Mouse (Mus musculus) cerebellum, postnatal 14 days (tissue): Measurements from ENCODE around the gene Adamts8.

Source experiments
- DNase-seq, 2 experiments: peaks; one replicate each; pipeline ENCODE4 v3.0.0; 2021; ENCODE audit warnings: mixed read lengths in 2 of 2

Gene Adamts8

GRCm38 (mm10) chr9:30993106-30993505 is 50.7 kb downstream of the Adamts8 start:
- no peak for DNase-seq

DNA sequence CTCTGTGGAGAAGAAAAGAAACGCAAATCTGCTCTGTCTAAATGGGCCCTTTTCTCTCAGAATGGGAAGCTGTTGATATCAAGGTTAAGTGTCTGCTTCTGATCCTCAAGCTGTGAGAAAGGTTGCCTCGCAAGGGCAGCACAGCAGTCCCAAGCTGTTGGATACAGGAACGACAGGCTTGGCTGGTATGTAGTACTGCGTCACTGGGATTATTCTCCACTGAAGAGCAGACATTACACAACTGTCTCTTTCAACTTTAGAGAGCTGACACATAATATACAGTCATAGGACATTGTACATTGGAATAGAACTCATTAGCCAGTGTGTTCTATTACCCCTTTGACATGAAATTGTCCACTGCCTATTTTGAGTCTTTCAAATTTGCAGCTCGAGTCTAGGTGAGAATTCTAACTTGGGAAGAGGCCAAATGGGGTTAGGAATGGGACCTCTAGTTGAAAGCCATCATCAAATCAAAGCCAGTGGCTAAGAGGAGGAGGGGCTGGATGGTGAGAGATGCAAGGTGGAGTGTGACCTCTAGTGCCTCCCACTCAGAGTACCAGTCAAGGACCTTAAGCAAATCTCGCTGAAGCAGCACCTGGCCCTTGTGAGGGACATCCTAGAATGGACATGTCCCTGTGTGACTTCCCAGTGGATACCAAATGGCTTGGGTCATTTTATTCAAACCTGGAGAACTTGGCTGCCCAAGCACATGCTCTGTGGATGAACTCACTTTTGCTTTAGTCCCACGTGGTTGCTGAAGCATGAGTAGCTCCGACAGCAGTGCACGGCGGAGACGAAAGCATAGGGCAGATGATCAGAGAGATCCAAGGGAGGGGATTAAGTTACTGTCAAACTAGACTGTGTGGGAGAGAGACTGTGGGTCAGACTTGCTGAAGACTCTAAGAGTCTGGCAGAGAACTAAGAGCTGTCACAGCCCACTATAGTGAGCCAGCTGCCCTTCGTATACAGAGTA is 54.5 kb downstream of the Adamts8 start:
- no peak for DNase-seq

GRCm38 (mm10) chr9:31000641-31001040 is 58.3 kb downstream of the Adamts8 start:
- no peak for DNase-seq

DNA sequence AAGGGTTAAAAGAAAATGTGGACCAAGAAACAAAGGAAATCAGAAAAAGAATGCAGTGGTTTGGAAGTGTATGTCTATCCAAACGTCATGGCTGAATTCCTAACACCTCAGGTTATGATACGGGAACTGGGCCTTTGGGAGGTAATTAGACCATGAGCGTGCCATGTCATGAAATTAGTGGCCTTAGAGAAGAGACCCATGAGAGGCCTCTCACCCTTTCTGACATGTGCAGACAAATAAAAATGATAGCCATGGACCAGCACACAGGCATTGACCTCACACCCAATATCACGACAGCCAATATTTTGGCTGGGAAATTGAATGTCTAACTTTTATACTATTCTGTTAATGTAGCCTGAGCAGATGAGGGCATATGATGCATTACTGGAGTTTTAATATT is 60.2 kb downstream of the Adamts8 start:
- DNase-seq, result no peak

- no peak for DNase-seq
Measured at GRCm38 (mm10) chr9:31009334-31009733, 67.0 kb downstream of the Adamts8 start.

DNA sequence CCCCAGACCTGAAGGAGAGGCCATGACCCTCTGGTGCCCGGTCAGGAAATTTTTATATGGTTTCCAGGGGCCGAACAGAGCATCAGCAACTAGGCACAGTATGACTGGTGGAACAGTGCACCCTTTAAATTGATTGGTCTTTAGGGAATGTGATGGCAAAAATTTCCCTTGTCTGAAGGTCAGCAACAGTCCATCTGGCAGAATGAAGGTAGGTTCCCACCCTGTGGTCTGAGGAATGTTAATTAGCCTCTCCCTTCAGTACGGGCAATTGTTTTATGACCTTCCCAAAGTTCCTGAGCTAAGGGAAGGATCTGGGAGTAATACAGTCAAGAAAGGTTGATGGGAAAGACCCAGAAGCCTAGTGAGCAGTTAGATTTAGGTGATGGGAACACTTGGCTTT is 67.7 kb downstream of the Adamts8 start:
- no peak for DNase-seq

DNA sequence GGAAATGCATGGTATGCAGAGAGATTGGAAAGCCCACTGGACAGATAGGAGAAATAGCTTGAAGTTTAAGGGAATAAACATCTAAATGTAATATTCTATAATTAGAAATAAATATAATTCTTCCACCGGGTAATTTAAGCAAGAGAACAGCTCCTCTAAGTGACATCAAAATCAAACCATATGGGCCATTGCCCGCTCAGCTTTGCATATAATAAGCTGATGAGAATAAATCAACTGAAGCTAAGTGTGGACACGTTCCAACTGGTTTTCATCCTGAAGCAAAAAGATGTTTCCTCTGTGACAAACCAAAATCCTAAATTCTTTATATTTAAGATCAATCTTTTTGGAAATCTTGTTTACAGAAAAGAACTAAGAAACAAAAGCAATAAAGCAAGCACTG is 68.4 kb downstream of the Adamts8 start:
- DNase-seq, result no peak

DNA sequence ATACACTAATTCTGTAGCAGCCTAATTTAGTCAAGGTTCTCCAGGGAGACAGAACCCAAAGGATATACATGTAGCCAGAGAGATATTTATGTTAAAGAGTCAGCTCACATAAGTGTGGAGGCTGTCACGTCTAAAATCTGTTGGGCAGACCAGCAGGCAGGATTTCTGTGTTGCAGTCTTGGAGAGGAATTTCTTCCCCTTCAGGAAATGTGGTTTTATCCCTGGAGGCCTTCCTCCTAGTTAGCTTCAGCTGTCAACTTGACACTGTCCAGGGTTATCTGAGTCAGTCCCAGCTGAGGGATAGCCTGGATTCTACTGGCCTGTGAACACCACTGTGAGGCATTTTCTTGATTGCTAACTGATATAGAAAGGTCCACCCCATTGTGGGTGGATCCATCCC is 69.2 kb downstream of the Adamts8 start:
- no peak for DNase-seq

- DNase-seq, result no peak
Measured at GRCm38 (mm10) chr9:31012674-31013073, 70.3 kb downstream of the Adamts8 start.

DNA sequence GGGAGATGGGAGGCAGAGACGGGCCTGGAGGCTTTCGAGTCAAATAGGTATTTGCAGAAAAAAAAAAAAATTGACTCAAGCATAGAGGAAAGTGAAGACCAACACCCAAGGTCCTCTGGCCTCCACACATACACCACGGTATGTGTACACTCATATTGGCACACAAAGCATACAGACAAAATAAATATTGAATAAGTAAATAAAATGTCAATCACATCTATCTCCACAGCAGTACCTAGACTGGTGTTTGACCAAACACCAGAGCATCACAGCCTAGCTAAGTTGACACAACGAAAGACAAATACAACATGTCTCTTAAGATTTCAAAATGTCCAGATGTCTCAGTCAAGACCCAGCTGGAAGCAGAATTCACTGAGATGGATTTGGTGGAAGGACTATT is 71.1 kb downstream of the Adamts8 start:
- DNase-seq, result no peak
